Mouse (Mus musculus): ENCODE results near the gene Trpv2.

GRCm38 (mm10) chr11:62622850-62623249 is 48.6 kb downstream of the Trpv2 start:
- TF ChIP-seq CTCF (IDR thresholded peaks at IDR 0.05; ENCODE audit: low read depth) (no peak), EP300 (IDR thresholded peaks at IDR 0.05; ENCODE audit: low read depth) (no peak)

All from heart, postnatal 0 days (tissue).